Mouse (Mus musculus) kidney, adult 2 months (tissue): Measurements from ENCODE around the gene Iscu.

ENCODE experiments used
- CTCF ChIP-seq: fragments of 200-500 bp; conservative IDR thresholded peaks from 2 replicates; pipeline ENCODE4 v1.5.1; 2011; ENCODE audit warnings: low read depth, mild to moderate bottlenecking, control low read depth, low read length, moderate library complexity, mixed read lengths; ENCODE audit not compliant: insufficient read depth, insufficient read length
- POLR2A ChIP-seq: fragments of 200-500 bp; IDR thresholded peaks from one replicate; pipeline ENCODE4 v1.6.1; 2011; ENCODE audit warnings: low read depth, low read length, control low read depth

GRCm38 (mm10) chr5:113815041-113815389 is 42.5 kb downstream of the Iscu start:
- TF ChIP-seq POLR2A: no peak
- no peak for TF ChIP-seq CTCF
